Mouse (Mus musculus) forebrain, embryonic 11.5 days (tissue): ENCODE results near the gene Cfap97. TPM values are rescaled to one million over a fixed set of nuclear protein-coding genes. Genes with fewer than 3 reads are reported as not detected.

ENCODE experiments used
- ATAC-seq: fragments of 200-750 bp; cut with Nextera tagmentation; replicated peaks from 2 replicates; pipeline ENCODE4 v1.8.0; 2017; ENCODE audit warnings: moderate TSS enrichment; ENCODE audit not compliant: low FRiP score
- DNase-seq: peaks from one replicate; pipeline ENCODE4 v3.0.0-alpha.2; 2017; ENCODE audit warnings: low spot score
- H3K27ac ChIP-seq: fragments of 300-500 bp; sonication (generic); 2 replicates; pipeline ENCODE4 v1.5.1; 2014; ENCODE audit warnings: low read depth, low read length
- H3K27me3 ChIP-seq: fragments of 300-500 bp; sonication (generic); 2 replicates; pipeline ENCODE4 v1.6.1; 2014; ENCODE audit warnings: mild to moderate bottlenecking, low read length, mixed read lengths; ENCODE audit not compliant: control insufficient read depth, insufficient read depth
- H3K36me3 ChIP-seq: fragments of 300-500 bp; sonication (generic); 2 replicates; pipeline ENCODE4 v1.6.1; 2014; ENCODE audit warnings: mild to moderate bottlenecking, low read length, moderate library complexity, mixed read lengths; ENCODE audit not compliant: control insufficient read depth, insufficient read depth
- H3K4me1 ChIP-seq: fragments of 300-500 bp; sonication (generic); replicated peaks from 2 replicates; pipeline ENCODE4 v1.6.1; 2014; ENCODE audit warnings: low read length, mixed read lengths; ENCODE audit not compliant: control insufficient read depth, insufficient read depth
- H3K4me2 ChIP-seq: fragments of 300-500 bp; sonication (generic); 2 replicates; pipeline ENCODE4 v1.6.1; 2014; ENCODE audit warnings: low read depth, mild to moderate bottlenecking, low read length, moderate library complexity, mixed read lengths; ENCODE audit not compliant: severe bottlenecking
- H3K4me3 ChIP-seq: fragments of 300-500 bp; sonication (generic); 2 replicates; pipeline ENCODE4 v1.5.1; 2014; ENCODE audit warnings: low read depth, low read length
- H3K9ac ChIP-seq: fragments of 300-500 bp; sonication (generic); 2 replicates; pipeline ENCODE4 v1.6.1; 2014; ENCODE audit warnings: low read length
- H3K9me3 ChIP-seq: fragments of 300-500 bp; sonication (generic); 2 replicates; pipeline ENCODE4 v1.6.1; 2016; ENCODE audit warnings: low read length, mixed read lengths; ENCODE audit not compliant: control insufficient read depth
- WGBS: fragments of 180-500 bp; shearing (Covaris S2); extraction: QIAGEN DNeasy Blood & Tissue Kit; methylation state at CpG from one replicate; pipeline ENCODE4 v1.1.7; 2014; 5-methylcytosine and 5-hydroxymethylcytosine counted together
- polyA plus RNA-seq: library from polyadenylated mRNA; unstranded; fragments of >200 nt; fragmentation: Nextera tagmentation; extraction: Ambion mirVana; gene quantifications from 2 replicates; pipeline ENCODE4 v1.2.1, GENCODE M21; 2014

The Cfap97 gene
- polyA plus RNA-seq, 1 experiment from 2014 or later = 15.6 TPM

GRCm38 (mm10) chr8:46146173-46146572, 5.4 kb upstream of the Cfap97 start:
- Histone ChIP-seq H3K27me3 (no peaks in the 10 kb centered on the region), H3K36me3 (no peaks in the 10 kb centered on the region), H3K4me1 (peaks cover 4% of the 10 kb centered on the region; the same call in 1 of the 2 replicates), H3K9ac (no peak overlapping the region), H3K9me3 (no peaks in the 10 kb centered on the region), H3K4me3 (no peak overlapping the region), H3K4me2 (no peak overlapping the region), H3K27ac (no peak overlapping the region)
- no peak for DNase-seq
- ATAC-seq = no peak
- 50% methylated on average over 3 of the region's 3 CpGs for WGBS

GRCm38 (mm10) chr8:46149306-46149705, 2.3 kb upstream of the Cfap97 start:
- ATAC-seq (no peak), DNase-seq (no peak)
- Histone ChIP-seq H3K27ac (no peak overlapping the region), H3K27me3 (no peaks in the 10 kb centered on the region), H3K4me2 (no peak overlapping the region), H3K9me3 (no peaks in the 10 kb centered on the region), H3K4me3 (no peak overlapping the region), H3K9ac (no peak overlapping the region), H3K4me1 (peaks cover 7% of the 10 kb centered on the region; the same call in 1 of the 2 replicates), H3K36me3 (no peaks in the 10 kb centered on the region)
- 89% methylated on average over 6 of the region's 6 CpGs for WGBS

GRCm38 (mm10) chr8:46149782-46150181, 1.8 kb upstream of the Cfap97 start:
- WGBS = 86% methylated on average over 9 of the region's 9 CpGs
- Histone ChIP-seq H3K9ac (no peak overlapping the region), H3K27me3 (no peaks in the 10 kb centered on the region; the same call in 1 of the 2 replicates), H3K27ac (no peak overlapping the region), H3K9me3 (no peaks in the 10 kb centered on the region), H3K4me2 (no peak overlapping the region), H3K36me3 (no peaks in the 10 kb centered on the region), H3K4me1 (peaks cover 7% of the 10 kb centered on the region; the same call in 1 of the 2 replicates), H3K4me3 (no peak overlapping the region)
- ATAC-seq = no peak
- DNase-seq = no peak

GRCm38 (mm10) chr8:46152064-46153031, 777 bp downstream of the Cfap97 start, which contains the start of gene Snx25:
TSS of gene Snx25 (minus strand) at chr8:46152159.
- WGBS = 4% methylated on average over 52 of the region's 103 CpGs
- peak within 1 kb of the TSS; percentile 87 for H3K4me3 ChIP-seq
- no peaks in the 10 kb centered on the region; the same call in 1 of the 2 replicates for H3K27me3 ChIP-seq
- peaks cover 7% of the 10 kb centered on the region; the same call in 1 of the 2 replicates for H3K4me1 ChIP-seq
- no peak within 1 kb of the TSS for H3K27ac ChIP-seq
- DNase-seq (peak; percentile 94), ATAC-seq (peak; percentile 88)
- no peaks in the 10 kb centered on the region for H3K9me3 ChIP-seq
- peak within 1 kb of the TSS; percentile 96 for H3K4me2 ChIP-seq
- H3K9ac ChIP-seq = peak within 1 kb of the TSS; percentile 80
- no peaks in the 10 kb centered on the region for H3K36me3 ChIP-seq

GRCm38 (mm10) chr8:46153042-46153441, 1.5 kb downstream of the Cfap97 start:
- Histone ChIP-seq H3K27ac (no peak overlapping the region), H3K4me3 (no peak overlapping the region), H3K9me3 (no peaks in the 10 kb centered on the region), H3K9ac (no peak overlapping the region), H3K4me2 (0 out of 2 replicates have a peak overlapping the region, but pooled peaks have one; percentile 96), H3K4me1 (peaks cover 7% of the 10 kb centered on the region; the same call in 1 of the 2 replicates), H3K27me3 (no peaks in the 10 kb centered on the region; the same call in 1 of the 2 replicates), H3K36me3 (no peaks in the 10 kb centered on the region)
- DNase-seq (no peak), ATAC-seq (no peak)
- 36% methylated on average over 2 of the region's 2 CpGs for WGBS

- Histone ChIP-seq H3K9me3 (no peaks in the 10 kb centered on the region), H3K36me3 (no peaks in the 10 kb centered on the region), H3K9ac (peak overlapping the region; percentile 89), H3K27me3 (no peaks in the 10 kb centered on the region), H3K27ac (peak overlapping the region; percentile 72), H3K4me2 (peak overlapping the region; percentile 77), H3K4me1 (no peaks in the 10 kb centered on the region; the same call in 1 of the 2 replicates), H3K4me3 (peak overlapping the region; percentile 72)
- ATAC-seq = peak; percentile 98
- DNase-seq = peak; percentile 97
- 2% methylated on average over 72 of the region's 77 CpGs for WGBS
These were observed 11.6 kb downstream of the Cfap97 start for GRCm38 (mm10) chr8:46162953-46163869.

DNA sequence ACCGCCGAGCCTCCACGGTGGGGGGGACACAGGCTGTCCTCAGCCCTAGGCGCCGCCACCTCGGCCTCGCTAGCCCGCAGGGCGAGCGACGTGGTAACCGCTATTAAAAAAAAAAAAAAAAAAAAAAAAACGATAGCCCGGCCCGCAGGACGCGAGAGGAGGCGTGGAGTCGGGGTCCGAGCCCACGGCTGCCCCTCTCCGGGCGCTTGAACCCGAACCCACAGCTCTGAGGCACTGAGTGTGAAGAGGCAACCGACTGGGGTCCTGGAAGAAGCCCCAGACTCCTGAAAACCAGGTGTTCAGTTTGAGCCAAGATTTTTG, 12.3 kb downstream of the Cfap97 start:
- H3K9me3 ChIP-seq = no peaks in the 10 kb centered on the region

DNA sequence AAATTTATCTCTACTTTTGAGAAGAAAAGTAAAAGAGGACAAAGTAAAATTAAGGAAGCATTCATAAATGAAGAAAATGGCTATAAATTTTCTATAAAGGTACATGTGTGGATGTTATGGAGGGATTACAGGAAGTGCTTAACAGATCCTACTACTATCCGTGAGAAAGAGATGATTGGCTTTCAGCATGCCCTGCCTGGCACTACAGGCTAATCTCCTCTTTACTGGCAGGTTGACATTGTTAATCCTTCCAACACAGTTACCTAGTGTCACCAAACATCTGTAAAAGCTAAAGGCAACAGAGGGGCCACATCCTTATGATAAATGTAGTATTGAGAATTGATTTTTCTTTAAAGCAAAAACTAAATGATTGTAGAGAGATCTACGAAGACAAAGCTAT, 22.1 kb downstream of the Cfap97 start:
- ATAC-seq (no peak), DNase-seq (no peak)
- Histone ChIP-seq H3K4me3 (no peak overlapping the region), H3K27me3 (no peaks in the 10 kb centered on the region), H3K27ac (no peak overlapping the region), H3K4me1 (no peaks in the 10 kb centered on the region), H3K9ac (no peak overlapping the region), H3K9me3 (no peaks in the 10 kb centered on the region), H3K4me2 (no peak overlapping the region), H3K36me3 (no peaks in the 10 kb centered on the region)
- 79% methylated on average over 2 of the region's 2 CpGs for WGBS

More for the DNA sequence above, 12.3 kb downstream of the Cfap97 start:
- H3K27ac ChIP-seq = peak overlapping the region; percentile 59; the same call in 1 of the 2 replicates
- H3K4me1 ChIP-seq = no peaks in the 10 kb centered on the region; the same call in 1 of the 2 replicates
- peak overlapping the region; percentile 89 for H3K9ac ChIP-seq
- H3K36me3 ChIP-seq = no peaks in the 10 kb centered on the region
- H3K4me2 ChIP-seq = peak overlapping the region; percentile 77
- DNase-seq (no peak), ATAC-seq (no peak)
- WGBS = under 1% methylated on average over 24 of the region's 25 CpGs
- H3K27me3 ChIP-seq = no peaks in the 10 kb centered on the region
- peak overlapping the region; percentile 72 for H3K4me3 ChIP-seq
